Mouse (Mus musculus) limb, embryonic 15.5 days (tissue): ENCODE data around the gene Il11. TPM values are rescaled to one million over a fixed set of nuclear protein-coding genes. Genes with fewer than 3 reads are reported as not detected.

ENCODE experiments used
- ATAC-seq: fragments of 200-750 bp; cut with Nextera tagmentation; 2 replicates; pipeline ENCODE4 v1.8.0; 2017; ENCODE audit warnings: low read depth, moderate TSS enrichment; ENCODE audit not compliant: insufficient number of reproducible peaks, low FRiP score, low TSS enrichment
- H3K27ac ChIP-seq: fragments of 300-500 bp; sonication (generic); 2 replicates; pipeline ENCODE4 v1.5.1; 2015; ENCODE audit warnings: moderate library complexity, mild to moderate bottlenecking, inconsistent platforms
- H3K27me3 ChIP-seq: fragments of 300-500 bp; sonication (generic); 2 replicates; pipeline ENCODE4 v1.6.1; 2015; ENCODE audit warnings: inconsistent platforms
- H3K36me3 ChIP-seq: fragments of 300-500 bp; sonication (generic); 2 replicates; pipeline ENCODE4 v1.6.1; 2015; ENCODE audit warnings: inconsistent platforms
- H3K4me1 ChIP-seq: fragments of 300-500 bp; sonication (generic); 2 replicates; pipeline ENCODE4 v1.6.1; 2015; ENCODE audit warnings: inconsistent platforms
- H3K4me2 ChIP-seq: fragments of 300-500 bp; sonication (generic); 2 replicates; pipeline ENCODE4 v1.6.1; 2015; ENCODE audit warnings: mild to moderate bottlenecking, inconsistent platforms
- H3K4me3 ChIP-seq: fragments of 300-500 bp; sonication (generic); 2 replicates; pipeline ENCODE4 v1.5.1; 2015; ENCODE audit warnings: mild to moderate bottlenecking, inconsistent platforms
- H3K9ac ChIP-seq: fragments of 300-500 bp; sonication (generic); 2 replicates; pipeline ENCODE4 v1.6.1; 2015; ENCODE audit warnings: inconsistent platforms
- H3K9me3 ChIP-seq: fragments of 300-500 bp; sonication (generic); 2 replicates; pipeline ENCODE4 v1.6.1; 2016; ENCODE audit warnings: inconsistent platforms
- WGBS: fragments of 180-500 bp; shearing (Covaris S2); methylation state at CpG from one replicate; pipeline ENCODE4 v1.1.7; 2015; 5-methylcytosine and 5-hydroxymethylcytosine counted together
- polyA plus RNA-seq: library from polyadenylated mRNA; unstranded; fragments of >200 nt; fragmentation: Nextera tagmentation; extraction: Ambion mirVana; gene quantifications from 2 replicates; pipeline ENCODE4 v1.2.1, GENCODE M21; 2015

The Il11 gene
- polyA plus RNA-seq, 1 experiment from 2014 or later, result 0.49 TPM

DNA sequence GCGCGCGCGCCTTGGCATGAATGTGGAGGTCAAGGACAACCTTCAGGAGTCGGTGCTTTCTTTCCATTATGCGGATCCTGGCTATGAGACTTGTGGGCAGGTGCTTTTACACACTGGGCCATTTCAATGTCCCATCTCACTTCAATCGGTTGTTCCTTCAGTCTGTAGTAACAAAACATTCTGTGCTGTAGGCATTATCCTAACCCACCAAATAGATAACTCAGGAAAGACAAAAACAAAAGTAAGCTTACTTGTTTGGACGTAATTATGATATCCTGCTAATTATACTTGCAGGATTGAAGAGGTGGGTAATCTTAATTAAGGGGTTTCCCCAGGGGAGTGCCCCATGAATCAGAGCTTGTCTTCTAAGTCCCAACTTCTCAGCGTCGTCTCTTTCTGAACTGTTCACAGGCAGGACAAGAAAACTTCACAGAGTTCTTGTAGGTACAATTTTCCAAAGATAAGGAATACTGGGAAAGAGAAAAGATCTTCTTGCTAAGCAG lies 43.6 kb downstream of the Il11 start:
- no peaks in the 10 kb centered on the region for H3K27me3 ChIP-seq
- H3K27ac ChIP-seq, result peak overlapping the region; percentile 87
- H3K9me3 ChIP-seq, result no peaks in the 10 kb centered on the region
- H3K4me2 ChIP-seq, result peak overlapping the region; percentile 55
- H3K36me3 ChIP-seq, result peaks cover 20% of the 10 kb centered on the region
- WGBS, result 51% methylated on average over 10 of the region's 10 CpGs
- no peak overlapping the region for H3K9ac ChIP-seq
- H3K4me1 ChIP-seq, result peaks cover 28% of the 10 kb centered on the region
- H3K4me3 ChIP-seq, result peak overlapping the region; percentile 40
- ATAC-seq, result no peak

DNA sequence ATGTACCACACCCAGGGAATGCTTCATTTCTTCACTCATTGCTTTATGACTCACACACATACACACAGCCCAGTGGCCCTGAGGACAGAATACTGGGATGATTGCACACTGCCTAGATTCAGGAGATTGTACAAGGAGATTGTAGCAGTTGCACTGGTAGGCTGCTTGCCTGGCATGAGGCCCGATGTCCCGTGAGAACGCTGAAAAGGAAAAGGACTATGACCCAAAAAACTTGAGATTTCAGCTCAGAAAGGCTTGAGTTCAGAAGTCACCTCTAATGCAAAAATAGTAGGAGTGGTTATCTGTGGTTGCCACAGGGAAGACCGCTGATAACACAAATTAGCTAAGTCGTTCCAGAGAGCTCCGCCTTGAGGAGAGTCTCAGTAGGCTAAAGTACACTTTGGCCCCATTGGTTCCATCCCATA lies 49.7 kb downstream of the Il11 start:
- no peak for ATAC-seq
- Histone ChIP-seq H3K4me2 (no peak overlapping the region), H3K4me3 (no peak overlapping the region), H3K27me3 (no peaks in the 10 kb centered on the region), H3K9me3 (no peaks in the 10 kb centered on the region), H3K36me3 (no peaks in the 10 kb centered on the region), H3K4me1 (no peaks in the 10 kb centered on the region), H3K9ac (no peak overlapping the region), H3K27ac (no peak overlapping the region)
- WGBS, result 68% methylated on average over 6 of the region's 6 CpGs

DNA sequence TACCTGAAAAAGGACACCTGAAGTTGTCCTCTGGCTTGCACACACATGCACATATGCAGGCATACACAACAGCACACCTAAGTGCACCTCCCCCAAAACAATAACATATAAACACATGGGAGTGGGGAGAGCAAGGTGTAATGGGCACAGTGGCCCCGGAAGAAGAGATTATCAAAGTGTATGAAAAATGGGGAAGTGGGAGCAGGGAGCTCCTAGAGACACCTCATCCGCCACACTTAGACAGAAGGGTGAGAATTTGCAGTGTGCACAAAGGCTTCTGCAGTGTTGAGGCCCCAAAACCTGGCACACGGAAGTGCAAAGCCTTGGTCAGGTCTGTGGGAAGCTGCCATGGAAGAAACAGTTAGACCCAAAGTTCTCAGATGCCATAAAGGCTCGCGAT lies 51.6 kb downstream of the Il11 start:
- Histone ChIP-seq H3K4me2 (no peak overlapping the region), H3K9ac (no peak overlapping the region), H3K27ac (no peak overlapping the region), H3K27me3 (no peaks in the 10 kb centered on the region), H3K36me3 (no peaks in the 10 kb centered on the region), H3K9me3 (no peaks in the 10 kb centered on the region), H3K4me1 (no peaks in the 10 kb centered on the region), H3K4me3 (no peak overlapping the region)
- WGBS, result 74% methylated on average over 5 of the region's 5 CpGs
- no peak for ATAC-seq

DNA sequence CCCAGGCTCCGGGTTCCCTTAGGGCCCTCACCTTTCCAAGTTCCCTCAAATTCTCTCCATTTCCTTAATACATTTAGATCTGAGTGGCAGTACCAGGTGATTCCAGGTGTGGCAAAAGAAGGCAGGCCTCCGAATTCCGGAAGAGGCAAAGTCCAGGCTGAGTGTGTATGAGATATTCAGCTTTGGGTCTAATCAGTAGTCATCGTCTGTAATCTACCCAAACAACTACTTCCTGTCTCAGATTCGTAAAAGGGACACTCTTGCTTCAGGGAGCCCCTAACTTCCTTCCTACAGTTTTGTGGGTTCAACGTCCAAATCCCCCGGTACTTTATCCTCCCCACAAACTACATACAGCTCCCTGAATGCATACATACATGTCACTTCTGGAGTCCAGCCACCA lies 57.5 kb downstream of the Il11 start, which contains the start of gene Tmem150b:
TSS of gene Tmem150b (minus strand) at position 81 of the 400 bp plus-strand sequence.
- no peak within 1 kb of the TSS for H3K4me3 ChIP-seq
- H3K9me3 ChIP-seq, result no peaks in the 10 kb centered on the region
- H3K9ac ChIP-seq, result no peak within 1 kb of the TSS
- no peak within 1 kb of the TSS for H3K27ac ChIP-seq
- WGBS, result 76% methylated on average over 7 of the region's 7 CpGs
- H3K27me3 ChIP-seq, result no peaks in the 10 kb centered on the region
- H3K4me1 ChIP-seq, result 0 out of 2 replicates have a peak, but pooled peaks cover 5% of the 10 kb centered on the region
- no peaks in the 10 kb centered on the region for H3K36me3 ChIP-seq
- H3K4me2 ChIP-seq, result no peak within 1 kb of the TSS
- no peak for ATAC-seq

DNA sequence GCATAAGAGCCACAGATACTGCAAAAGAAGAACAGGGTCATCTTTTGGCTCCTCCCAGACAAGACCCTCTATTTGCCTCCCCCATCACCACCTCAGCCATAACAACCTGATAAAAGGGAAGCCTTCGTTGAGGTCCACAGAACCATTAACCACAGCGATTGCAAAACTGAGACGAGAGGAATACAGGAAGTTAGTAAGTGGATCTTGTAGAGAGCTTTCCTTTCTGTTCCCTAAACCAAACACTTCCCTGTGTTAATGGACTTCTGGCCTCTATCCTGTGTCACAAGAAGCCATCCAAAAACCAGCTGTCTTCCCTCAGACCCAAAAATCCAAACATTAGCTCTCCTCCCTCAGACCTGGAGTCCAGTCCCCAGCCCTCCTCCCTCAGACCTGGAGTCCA lies 58.3 kb downstream of the Il11 start:
- Histone ChIP-seq H3K4me3 (no peak overlapping the region), H3K27ac (no peak overlapping the region), H3K9ac (no peak overlapping the region), H3K9me3 (no peaks in the 10 kb centered on the region), H3K36me3 (no peaks in the 10 kb centered on the region), H3K4me2 (no peak overlapping the region), H3K27me3 (no peaks in the 10 kb centered on the region), H3K4me1 (0 out of 2 replicates have a peak, but pooled peaks cover 5% of the 10 kb centered on the region)
- ATAC-seq, result no peak
- 56% methylated on average over 3 of the region's 3 CpGs for WGBS

DNA sequence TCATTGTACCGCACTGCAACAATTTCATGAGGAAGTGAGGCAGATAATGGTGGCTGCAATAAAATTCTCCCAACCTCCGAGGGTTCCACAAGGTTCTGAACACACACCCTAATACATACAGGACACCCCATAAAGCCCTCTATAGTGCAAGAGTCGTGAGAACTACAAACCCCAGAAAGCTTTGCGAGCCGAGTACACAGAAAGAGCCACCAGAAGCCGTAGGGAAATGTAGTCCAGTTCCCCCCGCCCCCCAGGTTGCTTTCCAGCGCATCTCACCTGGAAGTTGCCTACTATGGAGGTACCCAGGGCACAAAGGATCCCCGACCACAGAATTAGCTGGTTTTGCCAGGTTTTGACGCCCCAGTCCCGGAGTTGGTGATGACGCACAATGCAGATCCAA lies 59.2 kb downstream of the Il11 start:
- WGBS, result 33% methylated on average over 12 of the region's 12 CpGs
- no peaks in the 10 kb centered on the region for H3K9me3 ChIP-seq
- H3K4me3 ChIP-seq, result peak overlapping the region; percentile 30
- no peak for ATAC-seq
- H3K36me3 ChIP-seq, result no peaks in the 10 kb centered on the region
- no peaks in the 10 kb centered on the region for H3K27me3 ChIP-seq
- peak overlapping the region; percentile 46 for H3K4me2 ChIP-seq
- 0 out of 2 replicates have a peak, but pooled peaks cover 5% of the 10 kb centered on the region for H3K4me1 ChIP-seq
- 0 out of 2 replicates have a peak overlapping the region, but pooled peaks have one; percentile 14 for H3K9ac ChIP-seq
- H3K27ac ChIP-seq, result no peak overlapping the region

Other genes starting within 250 kb of the Il11 start
- 3.8 and 4.7 TPM in 2 replicates for gene Syt5, start 235.3 kb downstream of the Il11 start, polyA plus RNA-seq
- gene Ptprh, start 178.8 kb downstream of the Il11 start, polyA plus RNA-seq, result not detected in 2 replicates
- 0.52 and 0.99 TPM in 2 replicates for gene Tmem86b, start 151.4 kb downstream of the Il11 start, polyA plus RNA-seq
- 6.4 and 7.0 TPM in 2 replicates for gene Ppp6r1, start 123.8 kb downstream of the Il11 start, polyA plus RNA-seq
- 81.3 and 85.8 TPM in 2 replicates for gene Hspbp1, start 97.8 kb downstream of the Il11 start, polyA plus RNA-seq
- gene Brsk1, start 92.3 kb downstream of the Il11 start, polyA plus RNA-seq, result 1.00 and 1.2 TPM in 2 replicates
- 0.22 and 0.29 TPM in 2 replicates for gene Tmem150b, start 57.6 kb downstream of the Il11 start, polyA plus RNA-seq
- gene Kmt5c, start 42.7 kb downstream of the Il11 start, polyA plus RNA-seq, result 46.2 and 50.0 TPM in 2 replicates
- 44.4 and 51.0 TPM in 2 replicates for gene Cox6b2, start 29.8 kb downstream of the Il11 start, polyA plus RNA-seq
- not detected in 2 replicates for gene Fam71e2, start 11.6 kb downstream of the Il11 start, polyA plus RNA-seq
- gene Tmem190, start 78 bp upstream of the Il11 start, polyA plus RNA-seq, result 0.38 and 0.68 TPM in 2 replicates
- gene Tmem238, start 6.8 kb upstream of the Il11 start, polyA plus RNA-seq, result 14.1 and 15.7 TPM in 2 replicates
- gene Rpl28, start 10.0 kb upstream of the Il11 start, polyA plus RNA-seq, result 298 and 362 TPM in 2 replicates
- gene Ube2s, start 29.7 kb upstream of the Il11 start, polyA plus RNA-seq, result 270 and 282 TPM in 2 replicates
- 0.32 and 0.46 TPM in 2 replicates for gene Shisa7, start 61.8 kb upstream of the Il11 start, polyA plus RNA-seq
- gene Isoc2b, start 87.4 kb upstream of the Il11 start, polyA plus RNA-seq, result 12.7 and 12.9 TPM in 2 replicates
- gene Isoc2a, start 94.3 kb upstream of the Il11 start, polyA plus RNA-seq, result 0.86 and 1.0 TPM in 2 replicates
- 0.17 TPM in 1 of 2 replicates, not detected in the other for gene Gm36210, start 123.7 kb upstream of the Il11 start, polyA plus RNA-seq
- gene Zfp628, start 132.4 kb upstream of the Il11 start, polyA plus RNA-seq, result 3.4 TPM in 2 replicates
- gene Nat14, start 139.2 kb upstream of the Il11 start, polyA plus RNA-seq, result 2.5 and 3.7 TPM in 2 replicates
- 15.6 and 21.9 TPM in 2 replicates for gene Ssc5d, start 142.9 kb upstream of the Il11 start, polyA plus RNA-seq
- 0.73 and 0.74 TPM in 2 replicates for gene Sbk2, start 181.5 kb upstream of the Il11 start, polyA plus RNA-seq
- gene Sbk3, start 188.3 kb upstream of the Il11 start, polyA plus RNA-seq, result not detected in 2 replicates
- gene Zfp579, start 213.3 kb upstream of the Il11 start, polyA plus RNA-seq, result 25.4 and 29.1 TPM in 2 replicates
- gene Zfp524, start 231.6 kb upstream of the Il11 start, polyA plus RNA-seq, result 14.5 and 15.0 TPM in 2 replicates
- gene Fiz1, start 231.8 kb upstream of the Il11 start, polyA plus RNA-seq, result 37.7 and 38.6 TPM in 2 replicates
- 1.7 TPM in 1 of 2 replicates, not detected in the other for gene Gm44973, start 232.6 kb upstream of the Il11 start, polyA plus RNA-seq
- gene Zfp865, start 237.5 kb upstream of the Il11 start, polyA plus RNA-seq, result 4.9 and 6.3 TPM in 2 replicates
- gene Ccdc106, start 237.7 kb upstream of the Il11 start, polyA plus RNA-seq, result 31.0 and 37.3 TPM in 2 replicates